ENCODE assay signal across 1 mouse cellular context in the genomic region with DNA sequence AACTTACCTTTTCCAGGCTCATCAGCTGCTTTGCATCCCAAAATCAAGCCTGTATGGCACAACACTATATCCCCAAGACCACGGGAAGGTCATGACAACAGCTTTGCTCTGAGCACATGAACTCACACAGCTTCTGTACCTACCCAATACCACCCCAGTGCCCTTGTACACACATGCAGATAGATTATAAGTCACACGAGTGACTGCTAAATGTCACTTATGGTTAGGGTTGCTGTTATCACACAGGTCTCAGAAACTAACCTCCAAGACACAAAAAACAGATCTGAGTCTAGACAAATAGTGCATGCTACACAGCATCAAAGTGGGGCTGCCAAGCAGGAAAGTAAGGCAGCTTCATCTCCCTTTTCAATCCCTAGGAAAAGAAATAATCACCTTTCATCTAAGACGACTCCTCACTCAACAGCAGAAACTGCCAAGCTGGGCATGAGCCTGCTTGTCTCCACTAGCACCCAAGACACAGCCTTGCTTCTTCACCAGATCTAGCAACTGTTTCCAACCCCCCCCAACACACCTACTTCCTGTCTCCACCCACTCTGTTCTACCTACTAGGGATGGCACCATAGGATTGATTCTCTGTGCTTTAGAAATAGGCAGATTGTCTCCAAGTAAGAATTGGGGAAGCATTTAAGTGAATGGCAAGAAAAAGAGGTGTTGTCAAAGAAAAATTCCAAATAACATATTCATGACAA.
TF ChIP-seq lines count a peak whose summit lies in the region.

No protein-coding gene starts in this region.

TF ChIP-seq in MEL, 35 proteins besides CTCF, POLR2A, EP300 and RAD21 (continued from another document):
- TF ChIP-seq SIN3A (IDR thresholded peaks at IDR 0.05; ENCODE audit: low read length) (peak; percentile 34; the same call in 1 of the 2 replicates), MAZ (IDR thresholded peaks at IDR 0.05; ENCODE audit: low read depth, low read length) (no peak), MXI1 (IDR thresholded peaks at IDR 0.05; ENCODE audit: low read depth, low read length) (peak; percentile 50; the same call in 1 of the 2 replicates)
